Mouse (Mus musculus): ENCODE measurements around the gene Ugt1a2. TPM values are rescaled to one million over a fixed set of nuclear protein-coding genes. Genes with fewer than 3 reads are reported as not detected.

Gene Ugt1a2
- polyA plus RNA-seq, 1 experiment: not detected

DNA sequence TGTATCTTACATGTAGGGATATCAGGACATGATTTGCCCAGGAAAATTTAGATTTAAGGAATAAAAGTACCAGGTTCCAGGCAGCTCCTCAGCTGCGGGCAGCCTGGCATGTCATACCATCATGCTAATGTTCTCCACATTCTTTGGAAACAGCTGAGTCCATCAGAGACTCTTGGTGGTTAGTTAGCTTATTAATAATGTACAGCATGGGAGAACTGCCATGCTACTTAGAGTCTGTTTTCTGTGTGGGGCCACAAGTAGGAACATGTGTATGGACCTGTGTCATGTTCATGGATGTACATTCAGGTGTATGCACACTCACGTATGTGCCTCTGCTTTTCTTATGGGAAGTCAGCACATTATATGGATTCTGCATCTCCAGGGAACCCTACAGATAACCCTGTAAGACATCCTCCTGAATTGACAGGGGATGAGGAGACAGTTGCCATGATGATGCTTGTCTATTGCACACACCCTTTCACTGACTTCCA lies 14.1 kb downstream of the Ugt1a2 start:
- TF ChIP-seq GATA1 (IDR thresholded peaks at IDR 0.05; ENCODE audit: low read length): no peak

DNA sequence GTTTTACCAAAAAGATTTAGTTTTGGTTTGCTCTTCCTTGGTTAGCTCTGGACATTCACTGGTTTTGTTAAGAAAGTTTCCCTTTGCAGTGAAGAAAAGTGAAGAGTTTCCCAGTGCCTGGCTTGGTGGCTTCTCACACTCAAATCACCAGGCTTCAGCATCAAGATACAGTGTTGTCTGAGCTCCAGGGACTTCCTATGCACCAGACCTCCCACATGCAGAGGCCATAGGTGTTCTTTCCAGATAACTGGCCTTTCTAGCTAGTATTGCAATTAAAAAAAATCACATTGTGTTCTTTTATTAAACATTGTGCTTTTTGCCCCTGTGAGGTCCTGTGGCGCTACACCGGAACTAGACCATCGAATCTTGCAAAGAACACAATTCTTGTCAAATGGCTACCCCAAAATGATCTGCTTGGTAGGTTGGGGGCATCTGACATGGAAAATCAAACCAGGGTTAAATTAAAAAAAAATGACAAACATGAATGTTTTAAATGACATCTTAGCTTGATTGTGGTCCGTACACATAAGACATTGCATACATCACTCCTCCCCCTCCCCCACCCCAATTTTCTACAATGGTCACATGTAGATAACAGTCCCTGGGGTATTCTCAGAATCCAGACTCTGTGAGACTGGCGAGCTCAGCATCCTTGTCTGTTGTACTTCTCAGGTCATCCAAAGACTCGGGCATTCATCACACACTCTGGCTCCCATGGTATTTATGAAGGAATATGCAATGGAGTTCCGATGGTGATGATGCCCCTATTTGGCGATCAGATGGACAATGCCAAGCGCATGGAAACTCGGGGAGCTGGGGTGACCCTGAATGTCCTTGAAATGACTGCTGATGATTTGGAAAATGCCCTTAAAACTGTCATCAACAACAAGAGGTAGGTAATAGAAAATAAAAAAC lies 15.3 kb downstream of the Ugt1a2 start:
- TF ChIP-seq GATA1 (IDR thresholded peaks at IDR 0.05; ENCODE audit: low read length): no peak

DNA sequence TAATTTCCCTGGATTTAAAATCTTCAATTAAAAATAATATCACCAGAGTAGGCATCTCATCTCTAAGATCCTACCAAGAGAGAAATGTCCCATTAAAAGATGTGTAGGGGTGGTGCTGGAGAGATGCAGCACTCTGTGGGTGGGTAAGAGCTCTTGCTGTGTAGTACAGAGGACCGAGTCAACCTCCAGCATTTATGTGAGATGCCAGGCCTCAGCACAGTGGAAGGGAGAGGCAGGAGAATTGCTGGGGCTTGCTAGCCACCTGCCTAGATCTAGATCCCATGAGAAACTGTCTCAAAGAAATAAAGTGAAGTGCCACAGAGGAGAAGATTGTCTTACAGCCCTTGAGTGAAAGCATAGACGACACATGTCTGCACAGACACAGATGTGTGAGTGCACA lies 16.1 kb downstream of the Ugt1a2 start:
- TF ChIP-seq GATA1 (IDR thresholded peaks at IDR 0.05; ENCODE audit: low read length): no peak

DNA sequence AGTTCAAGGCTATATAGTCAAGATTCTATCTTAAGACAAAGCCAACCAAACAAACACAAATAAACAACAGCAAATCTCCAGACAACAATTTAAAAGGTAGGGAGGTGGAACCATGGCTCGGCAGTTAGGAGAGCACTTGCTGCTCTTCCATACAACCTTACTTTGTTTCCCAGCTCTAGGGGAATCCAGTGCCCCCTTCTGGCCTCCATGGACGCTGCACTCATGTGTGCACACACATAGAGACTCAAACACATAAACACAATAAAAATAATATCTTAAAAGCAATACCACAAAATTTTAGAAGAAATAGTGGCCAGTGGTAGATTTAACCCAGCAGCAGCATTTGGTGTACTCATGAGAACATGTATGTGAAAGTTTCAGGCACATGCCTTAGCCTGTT lies 16.7 kb downstream of the Ugt1a2 start:
- TF ChIP-seq GATA1 (IDR thresholded peaks at IDR 0.05; ENCODE audit: low read length): no peak

DNA sequence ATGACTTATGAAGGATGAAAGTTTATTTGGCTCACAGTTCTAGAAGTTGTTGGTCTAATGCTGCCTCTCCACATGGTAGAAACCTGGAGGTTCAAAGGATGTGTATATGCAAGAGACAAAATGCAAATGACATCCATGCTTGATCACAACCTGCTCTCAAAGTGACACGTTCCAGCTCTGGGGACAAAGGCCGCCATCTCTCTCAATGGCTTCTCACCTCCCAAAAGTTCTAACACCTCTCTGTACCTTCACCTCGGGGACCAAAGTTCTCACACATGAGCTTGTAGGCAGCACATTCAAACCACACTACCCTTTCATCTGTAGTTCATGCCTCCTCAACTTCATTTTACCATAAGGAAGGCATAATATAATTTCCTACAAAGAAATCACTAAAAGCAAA lies 17.2 kb downstream of the Ugt1a2 start:
- no peak for TF ChIP-seq GATA1 (IDR thresholded peaks at IDR 0.05; ENCODE audit: low read length)

DNA sequence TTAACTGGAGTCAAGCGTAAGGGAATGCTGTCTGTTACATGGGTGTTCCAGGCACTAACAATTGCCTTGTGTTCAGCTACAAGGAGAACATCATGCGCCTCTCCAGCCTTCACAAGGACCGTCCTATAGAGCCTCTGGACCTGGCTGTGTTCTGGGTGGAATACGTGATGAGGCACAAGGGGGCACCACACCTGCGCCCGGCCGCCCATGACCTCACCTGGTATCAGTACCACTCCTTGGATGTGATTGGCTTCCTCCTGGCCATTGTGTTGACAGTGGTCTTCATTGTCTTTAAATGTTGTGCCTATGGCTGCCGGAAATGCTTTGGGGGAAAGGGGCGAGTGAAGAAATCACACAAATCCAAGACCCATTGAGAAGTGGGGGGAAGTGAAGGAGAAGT lies 17.6 kb downstream of the Ugt1a2 start:
- TF ChIP-seq GATA1 (IDR thresholded peaks at IDR 0.05; ENCODE audit: low read length): no peak

DNA sequence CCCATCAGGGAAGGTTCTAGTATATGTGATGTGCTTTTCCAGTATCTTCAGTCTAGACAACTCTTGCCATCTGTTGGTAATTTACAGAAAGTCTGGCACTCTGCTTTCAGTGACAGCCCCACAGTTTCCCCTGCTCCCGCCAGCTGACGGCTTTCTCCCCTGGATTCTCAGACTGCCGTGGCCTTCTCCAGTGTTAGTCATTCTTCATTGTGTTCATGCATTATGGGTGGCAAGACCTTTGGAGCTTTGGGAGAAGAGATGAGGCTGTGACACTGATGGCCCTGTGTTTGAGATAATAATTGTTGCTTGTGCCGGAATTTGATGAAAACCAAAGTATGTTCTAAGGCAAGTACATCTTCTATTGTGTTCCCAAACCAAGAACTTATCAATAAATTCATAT lies 18.2 kb downstream of the Ugt1a2 start:
- no peak for TF ChIP-seq GATA1 (IDR thresholded peaks at IDR 0.05; ENCODE audit: low read length)

DNA sequence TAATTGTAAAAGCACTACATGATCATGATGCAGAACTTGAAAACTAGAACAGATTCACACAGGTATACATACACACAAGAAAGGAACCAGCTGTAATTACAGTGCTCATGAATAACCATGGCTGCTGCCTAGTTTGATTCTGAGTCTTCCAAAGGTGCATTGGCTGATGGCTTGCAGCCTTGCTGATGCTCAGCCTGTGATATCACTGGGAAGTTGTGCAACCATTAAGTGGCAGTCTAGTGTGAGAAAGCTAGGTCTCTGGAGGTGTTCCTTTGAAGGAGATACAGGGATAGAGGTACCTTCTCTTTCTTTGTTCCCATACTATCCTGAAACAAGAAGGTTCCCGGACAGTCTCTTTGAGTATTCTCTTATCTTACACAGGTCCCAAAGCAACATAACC lies 18.7 kb downstream of the Ugt1a2 start:
- TF ChIP-seq GATA1 (IDR thresholded peaks at IDR 0.05; ENCODE audit: low read length): no peak

DNA sequence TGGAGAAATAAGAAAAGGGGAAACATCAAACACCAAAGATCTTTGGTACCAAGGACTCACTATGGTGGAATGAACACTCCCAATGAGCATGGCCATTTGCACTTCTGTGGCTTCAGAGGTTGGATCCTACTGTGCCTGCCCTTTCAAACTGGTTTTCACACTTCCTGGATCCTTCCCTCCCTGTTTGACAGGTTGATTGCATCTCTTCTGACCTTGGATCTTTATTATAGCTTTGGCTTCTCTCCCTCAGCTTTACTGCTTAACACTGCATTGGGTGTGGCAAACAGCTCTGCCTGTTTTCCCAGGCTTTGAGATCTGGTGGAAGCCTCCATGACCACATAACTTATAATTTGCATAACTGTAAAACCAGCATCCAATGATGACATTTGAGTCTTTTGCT lies 19.9 kb downstream of the Ugt1a2 start:
- no peak for TF ChIP-seq GATA1 (IDR thresholded peaks at IDR 0.05; ENCODE audit: low read length)

DNA sequence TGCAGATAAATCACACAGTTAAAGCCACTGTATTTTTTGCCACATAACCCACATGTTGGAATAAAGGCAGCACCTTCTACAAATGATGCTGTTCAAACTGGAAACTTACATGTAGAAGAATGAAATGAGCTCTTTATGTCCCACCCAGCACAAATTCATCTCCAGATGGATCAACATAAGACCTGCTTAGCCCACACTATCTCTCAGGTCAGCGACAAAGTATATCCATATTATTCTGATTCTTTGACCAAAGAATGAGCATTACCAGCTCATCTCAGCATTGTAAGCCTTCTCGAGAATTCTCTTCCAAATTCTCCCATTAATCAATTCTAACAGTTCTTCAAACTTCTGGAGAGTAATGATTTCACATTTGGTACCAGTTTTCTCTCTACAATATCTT lies 21.8 kb downstream of the Ugt1a2 start:
- TF ChIP-seq GATA1 (IDR thresholded peaks at IDR 0.05; ENCODE audit: low read length): no peak

DNA sequence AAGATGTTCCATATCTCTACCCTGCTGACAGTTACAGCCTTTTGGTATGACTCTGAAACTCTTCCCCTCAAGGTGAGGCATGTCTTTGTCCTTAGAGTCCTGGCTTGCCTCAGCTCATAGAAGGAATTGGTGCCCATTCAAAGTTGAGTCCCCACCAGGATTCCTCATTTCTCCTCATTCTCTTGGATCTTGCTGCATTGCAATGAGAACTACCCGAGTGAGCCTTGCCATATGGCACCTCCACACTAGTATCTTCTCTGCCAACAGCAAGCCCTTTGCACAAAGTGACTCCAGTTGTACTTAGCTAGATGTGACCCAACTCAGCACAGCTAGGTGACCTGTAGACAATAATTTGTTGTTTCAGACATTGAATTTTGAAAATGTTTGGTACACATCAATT lies 23.2 kb downstream of the Ugt1a2 start:
- TF ChIP-seq GATA1 (IDR thresholded peaks at IDR 0.05; ENCODE audit: low read length): no peak

DNA sequence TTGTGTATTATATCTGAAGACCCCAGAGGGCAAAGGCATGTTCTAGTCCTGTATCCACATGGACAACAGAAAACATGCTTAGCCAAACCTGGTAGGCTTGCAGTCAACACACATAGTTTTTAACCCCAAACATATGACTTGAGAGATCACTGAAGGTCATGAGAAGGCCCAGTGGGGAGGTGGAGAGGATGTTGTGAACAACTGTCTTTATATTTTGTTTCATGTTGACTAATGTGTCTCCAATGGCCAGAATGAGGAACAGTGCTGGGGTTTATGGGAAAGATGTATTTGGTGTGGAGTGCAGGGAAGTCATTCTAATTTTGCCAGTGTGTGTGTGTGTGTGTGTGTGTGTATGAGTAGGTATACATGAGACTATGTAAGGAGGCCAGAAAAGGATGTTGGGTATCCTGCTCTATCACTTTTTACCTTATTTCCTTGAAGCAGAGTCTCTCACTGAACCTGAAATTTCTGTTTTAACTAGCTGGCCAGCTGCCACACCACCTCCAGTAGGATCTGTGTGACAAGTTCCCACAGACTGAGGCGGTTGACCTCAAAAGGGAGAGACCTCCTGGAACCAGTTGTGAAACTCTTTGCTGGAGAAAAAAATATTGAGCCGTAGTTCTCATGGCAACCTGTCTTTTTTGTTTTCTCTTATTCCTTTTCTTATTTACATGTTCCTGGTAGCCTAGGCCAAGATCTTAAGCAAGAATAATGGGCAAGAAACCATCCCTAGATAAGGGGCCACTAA lies 23.8 kb downstream of the Ugt1a2 start:
- TF ChIP-seq GATA1 (IDR thresholded peaks at IDR 0.05; ENCODE audit: low read length): no peak

DNA sequence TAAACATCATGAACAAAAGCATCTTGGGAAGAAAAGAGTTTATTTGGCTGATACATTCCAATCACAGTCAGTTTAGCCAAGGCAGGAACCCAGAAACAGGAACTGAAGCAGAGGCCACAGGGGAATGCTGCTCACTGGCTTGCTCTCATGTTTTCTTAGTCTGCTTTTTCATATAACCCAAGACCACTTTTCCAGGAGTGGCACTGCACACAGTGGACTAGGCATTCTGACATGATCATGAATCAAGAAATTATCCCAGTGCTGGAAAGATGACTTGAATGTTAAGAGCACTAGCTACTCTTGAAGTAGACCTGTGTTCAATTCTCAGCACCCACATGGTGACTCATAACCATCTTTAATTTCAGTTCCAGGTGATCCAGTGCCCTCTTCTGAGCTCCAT lies 25.3 kb downstream of the Ugt1a2 start:
- no peak for TF ChIP-seq GATA1 (IDR thresholded peaks at IDR 0.05; ENCODE audit: low read length)

DNA sequence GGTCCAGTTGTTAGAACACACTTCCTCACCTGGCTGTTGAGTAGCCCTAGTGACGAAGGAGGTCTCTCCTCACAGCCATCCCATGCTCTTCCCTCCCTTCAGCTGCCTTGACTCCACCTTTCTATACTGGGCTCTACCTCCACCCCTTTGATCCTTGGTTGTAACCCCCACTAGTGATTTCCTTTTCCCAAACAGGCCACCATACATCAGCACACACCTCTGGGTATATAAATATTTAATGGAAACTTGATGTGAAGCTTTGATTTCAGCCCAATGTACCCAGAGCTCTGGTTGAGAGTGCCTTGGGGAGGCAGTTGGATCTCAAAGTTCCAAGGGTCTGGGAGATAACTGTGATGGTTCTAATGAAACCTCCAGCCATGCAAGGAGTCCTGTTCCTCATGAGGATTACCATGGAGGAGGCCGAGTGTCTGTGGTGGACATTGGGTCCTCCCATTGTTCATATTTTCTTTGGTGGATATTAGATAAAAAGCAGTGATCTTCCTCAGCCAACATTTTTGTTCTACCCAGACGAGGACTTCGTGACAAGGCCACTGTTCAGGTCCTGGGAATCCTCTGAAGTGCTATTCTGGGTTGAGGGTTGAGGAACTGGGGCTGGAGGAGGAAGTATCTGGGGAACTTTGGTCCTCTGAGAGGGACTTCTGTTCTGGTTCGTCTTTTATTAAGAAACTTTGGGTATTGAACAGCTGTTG lies 26.4 kb downstream of the Ugt1a2 start, which contains the start of gene Mroh2a:
TSS of gene Mroh2a (plus strand) at position 317 of the 710 bp plus-strand sequence.
- TF ChIP-seq GATA1 (IDR thresholded peaks at IDR 0.05; ENCODE audit: low read length): no peak

DNA sequence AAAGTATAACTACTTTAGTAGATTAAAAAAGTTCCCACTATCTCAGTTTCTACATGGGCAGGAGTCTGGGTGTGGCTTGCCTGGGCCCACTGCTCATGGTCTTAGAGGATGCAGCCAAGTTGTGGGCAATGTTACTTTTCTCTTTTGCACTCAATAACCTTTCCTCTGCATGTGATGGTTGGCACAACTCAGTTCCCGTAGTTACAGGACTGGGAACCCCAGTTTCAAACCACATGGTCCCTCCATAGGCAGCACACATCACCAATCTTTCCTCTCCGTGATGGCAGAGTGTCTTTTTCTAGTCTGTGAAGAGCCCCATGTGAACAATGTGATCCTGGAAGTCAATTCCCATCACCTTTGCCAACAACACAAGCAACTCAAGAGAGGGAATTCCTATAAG lies 27.1 kb downstream of the Ugt1a2 start:
- TF ChIP-seq GATA1 (IDR thresholded peaks at IDR 0.05; ENCODE audit: low read length): no peak

DNA sequence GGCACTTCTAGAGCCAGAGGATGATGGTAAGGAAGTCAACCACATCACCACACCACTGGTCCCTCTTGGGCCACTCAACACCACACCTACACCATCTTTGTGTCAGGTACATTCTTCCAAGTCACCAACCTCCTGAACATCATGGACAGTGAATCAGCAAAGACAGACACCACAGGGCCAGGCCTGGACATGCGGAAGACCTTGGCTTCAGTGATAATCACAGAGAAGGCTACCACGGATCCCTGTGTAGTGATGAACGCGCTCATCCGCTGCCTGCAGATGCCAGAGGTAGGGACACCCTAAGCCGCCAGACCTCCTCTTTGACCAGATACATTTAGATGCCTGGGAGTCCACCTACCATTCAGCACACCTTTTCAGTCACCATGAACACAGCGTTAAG lies 27.7 kb downstream of the Ugt1a2 start:
- TF ChIP-seq GATA1 (IDR thresholded peaks at IDR 0.05; ENCODE audit: low read length): no peak

All from G1E-ER4 (cell line).